Mouse (Mus musculus) forebrain, postnatal 0 days (tissue): ENCODE measurements around the gene Grasp. TPM values are rescaled to one million over a fixed set of nuclear protein-coding genes. Genes with fewer than 3 reads are reported as not detected.

Experiments used
- ATAC-seq: fragments of 200-750 bp; cut with Nextera tagmentation; 2 replicates; pipeline ENCODE4 v1.8.0; 2017; ENCODE audit warnings: mild to moderate bottlenecking, moderate library complexity
- DNase-seq: peaks from one replicate; pipeline ENCODE4 v3.0.0-alpha.2; 2015
- H3K27ac ChIP-seq: fragments of 300-500 bp; sonication (generic); 2 replicates; pipeline ENCODE4 v1.5.1; 2014; ENCODE audit warnings: low read depth, mild to moderate bottlenecking, antibody characterized with exemption, low read length, moderate library complexity, mixed read lengths
- H3K27me3 ChIP-seq: fragments of 300-500 bp; sonication (generic); 2 replicates; pipeline ENCODE4 v1.6.1; 2014; ENCODE audit warnings: mild to moderate bottlenecking, low read length, mixed read lengths; ENCODE audit not compliant: insufficient read depth
- H3K36me3 ChIP-seq: fragments of 300-500 bp; sonication (generic); 2 replicates; pipeline ENCODE4 v1.6.1; 2014; ENCODE audit warnings: mild to moderate bottlenecking, moderate library complexity; ENCODE audit not compliant: insufficient read depth
- H3K4me1 ChIP-seq: fragments of 300-500 bp; sonication (generic); 2 replicates; pipeline ENCODE4 v1.6.1; 2014; ENCODE audit warnings: antibody characterized with exemption; ENCODE audit not compliant: insufficient read depth
- H3K4me2 ChIP-seq: fragments of 300-500 bp; sonication (generic); 2 replicates; pipeline ENCODE4 v1.6.1; 2014; ENCODE audit warnings: low read depth, mild to moderate bottlenecking, moderate library complexity
- H3K4me3 ChIP-seq: fragments of 300-500 bp; sonication (generic); 2 replicates; pipeline ENCODE4 v1.5.1; 2014; ENCODE audit warnings: low read depth, low read length, mixed read lengths
- H3K9ac ChIP-seq: fragments of 300-500 bp; sonication (generic); 2 replicates; pipeline ENCODE4 v1.6.1; 2014; ENCODE audit warnings: mild to moderate bottlenecking
- H3K9me3 ChIP-seq: fragments of 300-500 bp; sonication (generic); 2 replicates; pipeline ENCODE4 v1.6.1; 2016; ENCODE audit warnings: low read length
- CTCF ChIP-seq: sonication (generic); IDR thresholded peaks from 2 replicates; pipeline ENCODE4 v1.5.1; 2016; ENCODE audit warnings: antibody characterized with exemption, control low read depth, low read depth
- WGBS: fragments of 180-500 bp; shearing (Covaris S2); extraction: QIAGEN DNeasy Blood & Tissue Kit; methylation state at CpG from one replicate; pipeline ENCODE4 v1.1.7; 2014; 5-methylcytosine and 5-hydroxymethylcytosine counted together
- polyA plus RNA-seq: library from polyadenylated mRNA; unstranded; fragments of >200 nt; fragmentation: Nextera tagmentation; extraction: Ambion mirVana; gene quantifications from 2 replicates; pipeline ENCODE4 v1.2.1, GENCODE M21; 2015
- total RNA-seq: library from RNA; depleted of rRNA; stranded (reverse); fragments of >200 nt; gene quantifications from 2 replicates; pipeline ENCODE4 v1.2.3, GENCODE M21; 2014

Gene Grasp
- total and polyA plus RNA-seq, 2 experiments from 2014 or later, result 3.3 to 11.1 TPM

DNA sequence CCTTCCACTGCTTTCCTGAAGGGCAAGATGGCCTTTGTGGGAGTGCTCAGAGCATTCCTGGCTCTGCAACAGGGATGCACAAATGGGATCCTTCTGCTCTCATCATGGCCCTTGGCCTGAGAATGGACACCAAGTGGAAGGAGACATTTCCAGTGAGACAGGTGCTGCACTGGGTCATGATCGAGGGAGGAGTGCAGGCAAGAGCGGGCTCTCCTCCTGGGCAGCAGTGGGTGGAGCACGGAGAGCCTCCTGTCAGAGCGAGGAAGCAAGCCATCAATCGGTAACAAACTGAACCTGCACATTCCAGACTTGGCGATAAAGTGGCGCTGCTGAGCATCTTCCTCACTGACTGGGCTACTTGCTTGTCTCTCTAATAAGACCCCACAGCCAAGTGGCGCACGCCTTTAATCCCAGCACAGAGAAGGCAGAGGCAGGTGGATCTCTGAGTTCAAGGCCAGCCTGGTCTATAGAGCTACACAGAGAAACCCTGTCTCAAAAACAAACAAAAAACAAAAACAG, 23.2 kb upstream of the Grasp start:
- Histone ChIP-seq H3K4me3 (no peak overlapping the region), H3K4me1 (no peaks in the 10 kb centered on the region), H3K27ac (no peak overlapping the region), H3K9ac (no peak overlapping the region), H3K4me2 (no peak overlapping the region), H3K27me3 (no peaks in the 10 kb centered on the region), H3K36me3 (peaks cover 68% of the 10 kb centered on the region), H3K9me3 (no peaks in the 10 kb centered on the region)
- DNase-seq, result no peak
- over 99% methylated on average over 9 of the region's 9 CpGs for WGBS
- TF ChIP-seq CTCF, result no peak
- ATAC-seq, result no peak

DNA sequence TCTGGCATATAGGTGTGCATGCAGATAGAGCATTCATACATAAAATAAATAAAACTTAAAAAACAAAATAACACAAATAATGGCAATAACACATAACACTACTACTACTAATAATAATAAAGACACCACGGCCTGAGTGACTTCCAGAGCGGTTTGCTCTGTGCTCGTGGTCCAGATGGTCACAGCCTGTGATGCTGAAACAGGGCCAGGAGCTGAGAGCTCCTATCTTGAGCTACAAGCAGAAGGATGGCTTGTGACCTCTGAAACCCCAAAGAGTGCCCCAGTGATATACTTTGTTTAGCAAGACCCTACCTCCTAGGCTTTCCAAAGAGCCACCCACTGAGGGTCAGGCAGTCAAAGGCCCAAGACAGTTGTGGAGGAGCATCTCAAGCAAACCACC, 22.6 kb upstream of the Grasp start:
- TF ChIP-seq CTCF, result no peak
- WGBS, result 94% methylated on average over 3 of the region's 3 CpGs
- no peaks in the 10 kb centered on the region for H3K4me1 ChIP-seq
- peaks cover 68% of the 10 kb centered on the region for H3K36me3 ChIP-seq
- H3K9ac ChIP-seq, result no peak overlapping the region
- H3K9me3 ChIP-seq, result no peaks in the 10 kb centered on the region
- H3K27ac ChIP-seq, result no peak overlapping the region
- ATAC-seq, result no peak
- H3K4me2 ChIP-seq, result no peak overlapping the region
- no peak overlapping the region for H3K4me3 ChIP-seq
- DNase-seq, result no peak
- H3K27me3 ChIP-seq, result no peaks in the 10 kb centered on the region

DNA sequence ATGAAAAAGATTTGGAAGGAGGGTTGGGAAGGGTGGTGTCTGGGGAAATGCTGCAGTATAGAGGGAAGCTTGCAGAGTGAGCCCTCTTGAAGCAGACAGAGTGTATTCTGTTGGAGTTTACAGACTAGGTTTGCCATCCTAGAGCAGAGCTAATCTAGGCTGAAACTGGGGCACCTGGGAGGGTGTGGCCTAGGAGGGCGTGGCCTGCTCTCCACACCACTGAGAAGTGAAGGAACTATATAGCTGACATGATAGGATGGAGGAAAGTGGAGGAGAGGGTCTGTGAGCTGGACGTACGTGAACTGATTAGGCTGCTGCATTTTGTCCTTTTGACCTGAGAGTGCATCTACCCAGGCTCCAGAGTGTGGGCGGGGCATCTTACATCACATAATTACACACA, 20.3 kb upstream of the Grasp start:
- TF ChIP-seq CTCF, result no peak
- no peak for DNase-seq
- 89% methylated on average over 4 of the region's 4 CpGs for WGBS
- Histone ChIP-seq H3K4me2 (no peak overlapping the region), H3K9ac (no peak overlapping the region), H3K27ac (no peak overlapping the region), H3K4me3 (no peak overlapping the region), H3K9me3 (no peaks in the 10 kb centered on the region), H3K4me1 (no peaks in the 10 kb centered on the region), H3K36me3 (peaks cover 78% of the 10 kb centered on the region), H3K27me3 (no peaks in the 10 kb centered on the region)
- ATAC-seq, result no peak

DNA sequence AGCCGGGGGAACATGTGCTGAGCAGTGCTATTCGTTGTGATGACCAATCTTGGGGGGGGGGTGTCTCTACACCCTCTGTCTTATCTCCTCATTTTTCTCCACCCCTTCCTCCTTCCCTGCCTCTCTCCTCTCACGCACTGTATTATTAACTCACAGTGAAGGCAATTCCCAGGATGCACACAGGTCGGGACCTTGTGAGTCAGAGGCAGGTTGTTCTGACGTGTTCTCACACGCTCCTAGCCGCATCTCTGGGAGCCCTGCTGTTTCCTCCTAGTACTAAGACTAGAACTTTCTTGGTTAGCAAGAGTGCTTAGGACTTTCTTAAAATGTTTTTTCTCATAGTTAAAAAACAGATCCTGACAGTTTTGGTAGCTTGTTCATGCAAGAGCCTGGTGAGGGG, 19.2 kb upstream of the Grasp start:
- 91% methylated on average over 7 of the region's 7 CpGs for WGBS
- no peaks in the 10 kb centered on the region for H3K4me1 ChIP-seq
- H3K36me3 ChIP-seq, result peaks cover 80% of the 10 kb centered on the region
- DNase-seq (no peak), ATAC-seq (no peak)
- H3K27me3 ChIP-seq, result no peaks in the 10 kb centered on the region
- no peaks in the 10 kb centered on the region for H3K9me3 ChIP-seq
- no peak overlapping the region for H3K4me3 ChIP-seq
- H3K4me2 ChIP-seq, result no peak overlapping the region
- TF ChIP-seq CTCF, result no peak
- no peak overlapping the region for H3K9ac ChIP-seq
- H3K27ac ChIP-seq, result no peak overlapping the region

DNA sequence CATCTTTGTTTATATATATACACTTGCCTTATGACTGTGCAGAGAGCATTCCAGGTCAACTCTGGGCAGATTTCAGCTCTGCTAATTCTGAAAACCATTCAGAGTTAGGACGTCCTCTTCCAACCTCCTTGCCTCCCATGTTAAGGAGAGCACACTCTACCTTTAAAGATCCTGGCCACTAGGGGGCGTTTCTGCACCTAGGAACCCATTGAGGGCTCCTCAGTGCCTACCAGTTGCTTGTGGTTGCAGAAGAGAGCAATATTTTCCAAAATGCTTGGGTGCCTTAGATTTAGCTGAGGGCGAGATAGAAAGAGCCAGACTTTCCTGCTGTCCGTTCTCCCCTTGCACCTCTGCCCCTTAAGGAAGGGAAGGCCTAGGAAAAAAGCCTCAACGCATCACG, 13.8 kb upstream of the Grasp start:
- no peaks in the 10 kb centered on the region for H3K27me3 ChIP-seq
- ATAC-seq (0 out of 2 replicates have a peak, but pooled peaks have one; percentile 43), DNase-seq (peak; percentile 68)
- H3K4me3 ChIP-seq, result no peak overlapping the region
- no peak overlapping the region for H3K4me2 ChIP-seq
- WGBS, result 66% methylated on average over 6 of the region's 6 CpGs
- no peak overlapping the region for H3K9ac ChIP-seq
- peaks cover 77% of the 10 kb centered on the region for H3K36me3 ChIP-seq
- peak; percentile 71 for TF ChIP-seq CTCF
- no peak overlapping the region for H3K27ac ChIP-seq
- no peaks in the 10 kb centered on the region for H3K9me3 ChIP-seq
- no peaks in the 10 kb centered on the region for H3K4me1 ChIP-seq

DNA sequence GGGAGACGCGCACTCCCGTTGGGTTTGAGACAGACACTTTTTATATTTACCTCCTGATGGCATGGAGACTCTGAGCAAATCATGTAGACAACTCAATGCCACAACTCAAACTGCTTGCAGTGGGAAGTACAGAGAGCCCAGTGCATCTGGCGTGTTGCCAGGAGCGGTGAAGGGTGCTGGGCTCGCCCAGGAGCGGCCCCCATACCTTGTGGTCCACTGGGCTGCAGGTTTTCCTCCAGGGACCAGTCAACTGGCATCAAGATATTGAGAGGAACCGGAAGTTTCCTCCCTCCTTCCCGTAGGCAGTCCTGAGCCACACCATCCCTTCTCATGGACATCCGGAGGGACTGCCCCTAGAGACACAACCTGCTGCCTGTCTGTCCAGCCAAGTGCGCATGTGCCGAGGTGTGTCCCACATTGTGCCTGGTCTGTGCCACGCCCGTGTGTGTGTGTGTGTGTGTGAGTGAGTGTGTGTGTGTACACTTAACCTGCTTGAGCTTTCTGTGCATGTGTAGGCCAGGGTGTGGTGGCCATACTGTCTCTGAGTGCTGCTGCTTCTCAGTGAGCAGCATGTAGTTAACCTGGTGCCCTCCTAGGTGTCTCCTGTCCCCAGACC, 12.9 kb upstream of the Grasp start:
- H3K27me3 ChIP-seq, result no peaks in the 10 kb centered on the region
- no peak for ATAC-seq
- WGBS, result 91% methylated on average over 14 of the region's 14 CpGs
- TF ChIP-seq CTCF, result no peak
- H3K4me2 ChIP-seq, result no peak overlapping the region
- DNase-seq, result no peak
- no peaks in the 10 kb centered on the region for H3K9me3 ChIP-seq
- no peak overlapping the region for H3K27ac ChIP-seq
- H3K9ac ChIP-seq, result no peak overlapping the region
- no peaks in the 10 kb centered on the region for H3K4me1 ChIP-seq
- H3K36me3 ChIP-seq, result peaks cover 74% of the 10 kb centered on the region
- H3K4me3 ChIP-seq, result no peak overlapping the region

DNA sequence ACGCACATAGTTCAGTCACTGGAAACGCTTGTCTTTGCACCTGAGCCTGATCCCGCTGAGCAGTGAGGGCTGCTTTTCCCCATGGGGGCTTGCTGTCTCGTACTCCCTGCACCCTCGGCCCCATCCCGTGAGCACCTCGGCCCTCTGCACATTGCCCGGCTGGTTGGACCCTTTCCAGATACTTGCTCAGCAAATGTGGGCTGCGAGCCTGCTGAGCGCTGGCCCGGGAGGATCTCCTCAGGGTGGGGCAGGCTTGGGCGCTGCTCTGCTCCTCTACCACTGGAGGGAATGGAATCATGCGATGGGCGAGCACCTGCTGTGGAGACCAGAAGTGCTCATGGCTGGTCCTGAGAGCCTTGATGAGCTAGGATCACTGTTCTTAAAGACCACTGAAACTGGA, 11.6 kb upstream of the Grasp start:
- 63% methylated on average over 14 of the region's 14 CpGs for WGBS
- TF ChIP-seq CTCF, result no peak
- no peaks in the 10 kb centered on the region for H3K27me3 ChIP-seq
- no peak overlapping the region for H3K9ac ChIP-seq
- DNase-seq (no peak), ATAC-seq (no peak)
- peaks cover 63% of the 10 kb centered on the region for H3K36me3 ChIP-seq
- no peak overlapping the region for H3K27ac ChIP-seq
- H3K4me1 ChIP-seq, result no peaks in the 10 kb centered on the region
- H3K9me3 ChIP-seq, result no peaks in the 10 kb centered on the region
- no peak overlapping the region for H3K4me2 ChIP-seq
- H3K4me3 ChIP-seq, result no peak overlapping the region
